Mouse (Mus musculus): Measurements from ENCODE around the gene Ltbp1.

The Ltbp1 gene

DNA sequence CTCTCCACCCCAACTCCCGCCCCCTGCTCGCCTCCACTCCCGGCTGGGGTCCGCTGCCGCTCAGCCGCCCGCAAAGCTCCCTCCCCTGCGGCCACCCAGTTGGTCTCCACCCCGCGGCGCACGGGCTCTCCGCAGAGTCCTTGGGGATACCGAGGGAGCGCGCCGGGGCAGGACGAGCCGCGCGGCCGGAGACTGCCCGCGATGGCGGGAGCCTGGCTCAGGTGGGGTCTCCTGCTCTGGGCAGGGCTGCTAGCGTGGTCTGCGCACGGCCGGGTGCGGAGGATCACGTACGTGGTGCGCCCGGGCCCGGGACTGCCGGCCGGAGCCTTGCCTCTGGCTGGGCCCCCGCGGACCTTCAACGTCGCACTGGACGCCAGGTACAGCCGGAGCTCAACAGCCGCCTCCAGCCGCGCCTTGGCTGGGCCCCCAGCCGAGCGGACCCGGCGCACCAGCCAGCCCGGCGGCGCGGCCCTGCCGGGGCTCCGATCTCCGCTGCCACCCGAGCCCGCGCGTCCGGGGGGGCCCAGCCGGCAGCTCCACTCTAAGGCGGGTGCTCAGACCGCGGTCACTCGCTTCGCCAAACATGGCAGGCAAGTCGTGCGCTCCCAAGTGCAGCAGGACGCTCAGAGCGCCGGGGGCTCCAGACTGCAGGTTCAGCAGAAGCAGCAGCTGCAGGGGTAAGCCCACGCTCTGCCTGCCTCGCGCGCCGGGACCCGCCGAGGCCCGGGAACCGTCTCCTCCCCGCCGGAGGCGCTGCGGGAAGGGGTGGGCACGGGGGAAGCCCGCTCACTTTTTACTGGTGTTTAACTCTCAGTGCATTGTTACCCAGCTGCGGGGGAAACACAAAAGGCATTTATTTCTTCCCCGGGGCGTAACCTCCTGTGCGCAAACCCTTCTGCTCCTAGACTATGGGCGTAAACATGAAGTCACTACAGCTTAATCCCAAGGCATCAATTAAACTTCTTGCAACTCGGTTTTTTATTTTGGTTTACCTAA, 615 bp downstream of the Ltbp1 start:
- peak; percentile 65 for DNase-seq (ENCODE audit: low spot score)

- DNase-seq (ENCODE audit: low spot score) = no peak
Observed at GRCm38 (mm10) chr17:75010955-75011354, 5.6 kb downstream of the Ltbp1 start.

- no peak for DNase-seq (ENCODE audit: low spot score)
Observed at GRCm38 (mm10) chr17:75013211-75013610, 7.8 kb downstream of the Ltbp1 start.

DNA sequence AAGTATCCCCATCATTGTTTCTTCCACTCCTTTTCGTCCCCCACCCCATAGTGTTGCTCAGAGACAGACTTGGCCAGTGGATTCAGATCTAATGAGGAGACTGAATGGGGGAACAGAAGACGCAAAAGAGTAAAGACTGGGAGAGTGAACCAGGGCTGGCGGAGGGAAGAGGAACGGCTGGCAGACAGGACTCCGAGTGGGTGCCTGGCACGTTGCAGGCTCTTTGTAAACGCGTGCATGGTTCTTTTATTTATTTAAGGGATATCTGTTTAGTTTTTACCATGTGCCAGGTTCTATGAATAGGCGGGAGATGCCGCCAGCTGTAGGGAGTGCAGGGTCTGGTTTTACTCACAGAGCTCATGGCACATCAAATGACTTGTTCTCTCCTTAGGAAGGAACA, 8.5 kb downstream of the Ltbp1 start:
- DNase-seq (ENCODE audit: low spot score) = no peak

GRCm38 (mm10) chr17:75014601-75015356, 9.4 kb downstream of the Ltbp1 start:
- no peak for DNase-seq (ENCODE audit: low spot score)

DNA sequence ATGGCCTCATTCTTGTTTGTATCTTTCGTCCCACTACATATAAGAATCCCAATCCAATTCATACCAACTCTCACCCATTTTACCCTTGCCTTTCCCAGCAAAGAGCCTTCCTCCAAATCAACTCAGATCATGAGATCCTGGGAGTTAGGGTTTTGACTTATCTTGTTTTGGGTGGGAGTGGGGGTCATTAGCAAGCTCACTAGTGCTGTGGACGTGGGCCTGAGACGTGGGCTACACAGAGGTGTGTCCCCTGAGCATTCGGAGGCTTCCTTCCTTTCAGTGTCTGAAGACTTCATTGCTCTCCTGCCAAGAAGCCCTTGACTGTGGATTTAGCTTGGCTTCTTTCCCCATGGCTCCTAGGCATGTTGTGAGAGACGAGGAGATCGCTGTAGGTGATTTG, 10.2 kb downstream of the Ltbp1 start:
- DNase-seq (ENCODE audit: low spot score) = no peak

DNA sequence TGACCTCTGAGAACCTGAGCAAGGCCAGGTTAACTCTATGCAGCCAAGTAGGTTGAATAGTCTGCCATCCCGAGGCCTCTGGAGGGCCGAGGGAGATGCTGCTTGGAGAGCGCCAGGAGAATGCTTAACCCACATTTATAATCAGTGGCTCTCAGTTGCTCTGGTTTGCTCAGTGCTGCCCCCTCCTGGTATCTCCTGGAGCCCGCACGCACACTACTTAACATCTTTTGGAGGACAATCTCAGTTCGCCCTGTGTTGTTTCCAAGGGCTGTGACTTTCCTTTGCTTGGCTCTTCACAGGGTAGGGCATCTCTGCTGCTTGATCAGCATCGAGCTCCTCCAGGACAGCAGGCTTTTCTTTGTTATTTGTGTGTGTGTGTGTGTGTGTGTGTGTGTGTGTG, 12.1 kb downstream of the Ltbp1 start:
- DNase-seq (ENCODE audit: low spot score) = peak; percentile 62

DNA sequence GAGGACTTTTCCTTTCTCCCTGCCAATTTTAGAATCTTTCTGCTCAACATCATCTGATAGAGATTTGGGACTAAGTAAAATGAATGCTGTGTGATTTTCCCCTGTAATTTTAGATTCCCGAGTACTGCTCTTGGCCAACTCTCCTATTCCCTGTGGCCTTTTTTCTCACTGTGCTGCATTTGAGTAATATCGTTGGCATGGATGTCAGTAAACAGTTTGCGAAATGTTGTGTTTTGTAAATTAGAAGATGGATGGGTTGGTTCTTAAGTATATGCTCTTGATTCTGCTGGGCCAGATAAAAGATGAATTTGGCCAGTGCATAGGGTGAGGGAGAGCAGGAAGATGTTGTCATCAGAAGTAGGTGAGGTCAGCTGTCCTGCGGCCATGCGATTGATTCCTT, 12.8 kb downstream of the Ltbp1 start:
- DNase-seq (ENCODE audit: low spot score) = no peak

DNA sequence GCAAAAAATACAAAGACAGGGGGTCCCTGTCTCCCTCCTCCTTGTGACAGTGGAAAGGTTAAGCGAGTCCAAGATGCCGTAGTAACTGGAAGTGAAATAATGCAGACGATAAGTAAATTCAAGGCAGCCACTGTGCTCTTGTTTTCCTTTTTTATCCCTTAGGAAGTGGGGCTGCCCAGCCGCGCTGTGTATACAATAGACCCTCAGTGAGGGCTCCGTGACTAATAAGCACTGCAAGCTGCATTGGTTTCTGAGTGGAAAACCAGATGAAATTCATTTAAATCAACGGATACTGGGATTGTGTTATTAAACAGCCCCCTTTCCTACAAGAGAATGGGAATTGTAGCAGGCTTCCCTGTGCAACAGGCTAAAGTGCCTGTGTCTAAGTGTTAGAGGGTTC, 14.7 kb downstream of the Ltbp1 start:
- no peak for DNase-seq (ENCODE audit: low spot score)

GRCm38 (mm10) chr17:75020619-75021018, 15.3 kb downstream of the Ltbp1 start:
- DNase-seq (ENCODE audit: low spot score) = no peak

GRCm38 (mm10) chr17:75027358-75028131, 22.2 kb downstream of the Ltbp1 start:
- no peak for DNase-seq (ENCODE audit: low spot score)

- no peak for DNase-seq (ENCODE audit: low spot score)
Observed at GRCm38 (mm10) chr17:75033356-75033755, 28.0 kb downstream of the Ltbp1 start.

DNA sequence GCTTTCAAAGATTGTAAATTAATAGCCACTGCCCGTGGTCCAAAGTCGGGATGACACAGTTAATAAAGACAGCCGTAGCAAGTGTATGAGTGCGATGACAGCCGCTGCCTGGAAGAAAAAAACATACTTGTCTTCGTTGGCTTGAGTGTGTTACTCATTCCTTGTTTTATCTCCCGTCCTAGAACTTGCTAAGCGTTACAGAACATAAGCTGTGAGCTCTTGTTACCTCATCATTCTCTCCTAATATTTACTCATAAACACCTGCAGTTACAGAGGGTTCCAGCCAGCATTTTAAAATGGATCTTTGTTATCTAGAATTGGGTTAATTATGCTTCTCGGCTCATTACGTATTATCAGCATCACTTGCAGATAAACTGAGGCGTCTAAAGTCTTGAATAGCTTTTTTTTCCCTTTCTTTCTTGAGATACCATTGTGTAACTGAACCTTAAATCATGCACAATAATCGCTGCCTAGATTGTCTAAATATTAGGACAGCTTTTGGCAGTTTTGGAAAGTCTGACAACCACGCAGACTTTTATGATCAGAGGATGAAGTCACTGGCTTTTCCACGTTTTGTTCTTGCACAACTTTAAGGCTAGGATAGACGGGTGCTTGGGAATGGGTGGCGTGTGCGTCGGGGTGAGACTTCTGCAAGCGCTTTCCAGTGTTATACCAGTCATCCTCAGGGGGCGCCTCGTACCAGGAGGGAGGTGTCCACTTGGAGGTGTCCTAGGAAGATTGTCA, 28.7 kb downstream of the Ltbp1 start:
- no peak for DNase-seq (ENCODE audit: low spot score)

DNA sequence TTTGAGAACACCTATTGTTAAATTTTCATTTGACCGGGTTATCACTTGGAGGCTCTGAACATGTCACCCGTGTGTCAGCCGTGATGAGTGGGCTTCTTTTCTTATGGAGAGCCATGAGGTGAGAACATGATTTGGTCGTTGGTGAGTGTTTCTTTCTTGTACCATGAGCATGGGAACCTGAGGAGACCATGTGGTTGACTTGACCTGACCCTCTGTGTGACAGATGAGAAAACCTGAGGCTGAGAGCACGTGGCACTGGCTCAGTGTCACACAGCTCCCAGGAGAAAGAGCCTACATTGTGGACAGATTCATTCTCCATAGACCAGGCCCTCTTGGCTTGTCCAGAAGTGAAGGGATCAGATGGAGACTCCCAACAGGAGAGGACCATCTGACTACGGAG, 31.5 kb downstream of the Ltbp1 start:
- no peak for DNase-seq (ENCODE audit: low spot score)

DNA sequence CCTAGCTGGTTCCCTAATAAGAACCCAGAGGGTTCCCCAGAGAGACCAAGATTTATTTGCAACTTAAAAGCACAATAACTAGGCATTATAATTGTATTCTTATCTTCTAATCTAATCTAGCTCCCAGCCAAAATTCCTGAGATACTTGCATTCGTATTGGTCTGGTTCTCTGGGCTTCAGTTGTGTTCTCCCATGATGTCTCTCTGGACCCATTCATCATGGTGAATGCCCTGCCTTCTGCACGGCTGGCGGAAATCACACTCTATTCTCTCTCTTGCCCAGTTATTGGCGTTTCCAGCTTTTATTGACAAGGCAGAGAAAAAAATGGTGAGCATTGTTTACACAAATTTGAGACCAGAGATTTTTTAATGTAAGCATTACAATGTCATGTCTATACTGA, 33.6 kb downstream of the Ltbp1 start:
- DNase-seq (ENCODE audit: low spot score) = no peak

DNA sequence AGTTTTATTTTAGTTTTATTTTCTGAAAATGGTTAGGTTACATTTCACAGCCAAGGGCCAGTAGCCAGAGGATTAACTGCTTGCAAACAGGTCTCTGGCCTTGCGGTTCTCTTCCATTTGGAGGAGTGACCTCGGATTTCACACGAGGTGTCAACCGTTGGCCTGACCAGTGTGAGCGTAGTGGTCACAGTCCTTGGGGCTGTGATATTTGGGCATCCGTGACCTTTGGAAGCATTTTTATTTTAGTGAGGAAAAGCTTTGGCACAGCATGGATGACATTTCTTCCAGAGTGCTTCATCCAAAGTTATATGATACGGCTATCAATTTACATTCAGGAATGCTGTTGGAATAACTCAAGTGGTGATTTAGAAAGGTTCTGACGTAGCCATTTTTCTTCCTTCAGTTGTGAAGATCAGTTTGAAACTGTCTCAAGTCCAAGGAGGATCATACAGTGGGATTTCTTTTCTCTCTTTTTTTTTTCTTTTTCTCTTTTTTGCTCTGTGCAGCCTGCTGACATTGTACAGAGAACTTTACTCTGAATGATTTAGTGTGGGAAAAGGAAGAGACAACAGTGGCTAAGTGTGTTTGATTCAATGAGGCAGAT, 44.1 kb downstream of the Ltbp1 start:
- DNase-seq (ENCODE audit: low spot score) = no peak

GRCm38 (mm10) chr17:75051440-75051925, 46.1 kb downstream of the Ltbp1 start:
- no peak for DNase-seq (ENCODE audit: low spot score)

DNA sequence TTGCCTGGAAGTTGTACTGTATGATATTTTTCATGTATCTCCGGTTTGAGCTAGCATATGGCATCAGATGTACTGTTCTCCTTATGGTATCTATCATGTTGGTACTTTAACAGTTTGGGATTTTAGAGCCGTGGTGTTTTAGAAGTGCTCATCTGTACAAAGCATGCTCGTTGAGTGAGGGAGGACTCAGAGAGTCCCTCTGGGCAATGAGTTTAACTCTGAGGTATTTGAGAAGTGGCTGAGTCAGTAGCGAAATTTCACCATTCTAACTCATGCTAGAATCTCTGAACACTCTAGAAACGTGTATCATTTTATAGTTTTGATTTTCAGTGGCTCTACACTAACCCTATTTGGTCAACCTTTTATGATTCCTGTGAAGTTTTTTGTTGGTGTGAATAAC, 49.9 kb downstream of the Ltbp1 start:
- no peak for DNase-seq (ENCODE audit: low spot score)

- DNase-seq (ENCODE audit: low spot score) = no peak
Observed at GRCm38 (mm10) chr17:75055961-75056360, 50.6 kb downstream of the Ltbp1 start.

DNA sequence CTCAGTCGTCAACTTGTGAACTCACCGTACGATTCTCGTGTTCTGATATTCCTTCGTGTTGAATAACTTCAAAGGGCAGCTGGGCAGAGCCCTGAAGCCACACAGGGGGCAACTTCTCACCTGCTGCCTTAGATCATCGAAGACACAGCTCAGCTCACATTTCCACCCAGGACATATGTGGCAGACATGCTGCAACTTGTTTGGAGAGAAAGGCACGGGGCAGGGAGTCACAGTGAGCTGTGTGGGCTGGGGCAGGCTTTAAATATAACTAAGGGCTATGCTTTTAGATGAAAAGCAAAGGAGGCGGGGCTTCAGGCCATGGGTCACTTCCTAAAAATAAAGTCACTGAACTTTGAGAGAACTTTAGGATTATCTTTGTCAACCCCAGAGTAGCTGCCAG, 51.3 kb downstream of the Ltbp1 start:
- no peak for DNase-seq (ENCODE audit: low spot score)

DNA sequence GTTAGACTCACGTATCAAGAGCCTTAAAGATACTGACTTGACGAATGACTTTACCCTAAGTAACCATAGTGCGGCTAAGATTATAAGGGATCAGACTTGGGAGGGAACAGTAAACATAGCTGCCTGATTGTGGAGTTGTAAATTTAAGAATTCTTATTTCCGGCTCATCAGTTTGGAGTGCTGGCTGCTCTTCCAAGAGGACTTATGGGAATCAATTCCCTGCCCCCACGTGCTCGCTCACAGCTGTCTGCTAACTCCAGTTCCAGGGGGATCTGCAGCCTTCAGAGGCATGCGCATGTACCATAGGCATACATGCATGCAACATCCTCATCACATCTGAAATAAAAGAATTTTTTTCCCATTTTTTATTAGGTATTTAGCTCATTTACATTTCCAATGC, 61.0 kb downstream of the Ltbp1 start:
- DNase-seq (ENCODE audit: low spot score) = no peak
